Mouse (Mus musculus) neural tube, embryonic 12.5 days (tissue): ENCODE measurements around the gene Epb41l2. TPM values are rescaled to one million over a fixed set of nuclear protein-coding genes. Genes with fewer than 3 reads are reported as not detected.
A peak's percentile ranks its signal among the peaks of the same experiment; 100 is the strongest.

Experiments
- ATAC-seq: fragments of 200-750 bp; cut with Nextera tagmentation; 2 replicates; pipeline ENCODE4 v1.8.0; 2017; ENCODE audit warnings: low read depth, mild to moderate bottlenecking, moderate TSS enrichment, moderate library complexity; ENCODE audit not compliant: low FRiP score
- H3K27ac ChIP-seq: fragments of 300-500 bp; sonication (generic); 2 replicates; pipeline ENCODE4 v1.5.1; 2016
- H3K27me3 ChIP-seq: fragments of 300-500 bp; sonication (generic); replicated peaks from 2 replicates; pipeline ENCODE4 v1.6.1; 2016; ENCODE audit warnings: mild to moderate bottlenecking
- H3K36me3 ChIP-seq: fragments of 300-500 bp; sonication (generic); 2 replicates; pipeline ENCODE4 v1.6.1; 2016; ENCODE audit warnings: mild to moderate bottlenecking
- H3K4me1 ChIP-seq: fragments of 300-500 bp; sonication (generic); 2 replicates; pipeline ENCODE4 v1.6.1; 2016
- H3K4me2 ChIP-seq: fragments of 300-500 bp; sonication (generic); replicated peaks from 2 replicates; pipeline ENCODE4 v1.6.1; 2016; ENCODE audit warnings: mild to moderate bottlenecking
- H3K4me3 ChIP-seq: fragments of 300-500 bp; sonication (generic); 2 replicates; pipeline ENCODE4 v1.5.1; 2016
- H3K9ac ChIP-seq: fragments of 300-500 bp; sonication (generic); 2 replicates; pipeline ENCODE4 v1.6.1; 2016; ENCODE audit warnings: mild to moderate bottlenecking
- H3K9me3 ChIP-seq: fragments of 300-500 bp; sonication (generic); 2 replicates; pipeline ENCODE4 v1.6.1; 2016; ENCODE audit warnings: mild to moderate bottlenecking
- WGBS: fragments of 180-500 bp; shearing (Covaris S2); methylation state at CpG from one replicate; pipeline ENCODE4 v1.1.7; 2016; 5-methylcytosine and 5-hydroxymethylcytosine counted together
- polyA plus RNA-seq: library from polyadenylated mRNA; unstranded; fragments of >200 nt; fragmentation: Nextera tagmentation; extraction: Ambion mirVana; gene quantifications from 2 replicates; pipeline ENCODE4 v1.2.1, GENCODE M21; 2016

Epb41l2 gene
- polyA plus RNA-seq, 1 experiment from 2014 or later: 40.2 TPM

DNA sequence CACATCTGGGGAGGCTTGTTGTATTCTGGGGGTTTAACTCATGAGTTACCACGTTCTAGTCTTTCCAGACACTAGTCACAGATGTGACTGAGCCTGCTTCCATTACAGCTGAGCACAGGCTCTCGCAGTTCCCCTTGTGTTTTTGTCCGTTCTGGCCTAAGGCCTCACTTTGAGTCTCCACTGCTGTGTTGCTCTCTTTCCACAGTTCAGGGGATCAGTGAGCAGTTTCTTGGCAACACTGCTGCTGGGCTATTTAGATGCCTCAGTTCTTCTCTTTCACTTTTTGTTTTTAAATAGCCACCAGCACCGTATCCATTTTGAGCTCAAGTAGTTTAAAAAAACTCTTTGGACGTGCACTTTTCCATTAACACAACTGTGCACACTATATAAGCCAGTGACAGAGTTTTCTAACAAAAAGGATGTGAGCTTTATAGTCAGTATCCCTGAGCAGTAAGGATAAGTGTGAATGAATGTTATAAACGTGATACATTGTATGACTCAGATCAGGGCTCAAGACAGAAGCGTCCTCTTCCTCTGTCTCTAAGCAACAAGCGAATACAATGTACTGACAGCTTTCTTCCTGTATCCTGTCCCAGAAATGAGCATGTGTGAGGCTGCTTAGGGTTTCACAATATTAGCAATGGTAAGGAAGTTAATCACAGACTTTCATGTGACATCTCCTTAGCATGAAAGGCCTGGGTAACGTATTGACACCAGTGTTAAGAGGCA, 28.1 kb upstream of the Epb41l2 start:
- no peaks in the 10 kb centered on the region for H3K36me3 ChIP-seq
- no peaks in the 10 kb centered on the region for H3K27me3 ChIP-seq
- H3K4me3 ChIP-seq: no peak overlapping the region
- no peaks in the 10 kb centered on the region for H3K9me3 ChIP-seq
- H3K4me2 ChIP-seq: no peak overlapping the region
- H3K4me1 ChIP-seq: no peaks in the 10 kb centered on the region
- H3K9ac ChIP-seq: no peak overlapping the region
- no peak overlapping the region for H3K27ac ChIP-seq
- ATAC-seq: no peak
- 71% methylated on average over 9 of the region's 9 CpGs for WGBS

DNA sequence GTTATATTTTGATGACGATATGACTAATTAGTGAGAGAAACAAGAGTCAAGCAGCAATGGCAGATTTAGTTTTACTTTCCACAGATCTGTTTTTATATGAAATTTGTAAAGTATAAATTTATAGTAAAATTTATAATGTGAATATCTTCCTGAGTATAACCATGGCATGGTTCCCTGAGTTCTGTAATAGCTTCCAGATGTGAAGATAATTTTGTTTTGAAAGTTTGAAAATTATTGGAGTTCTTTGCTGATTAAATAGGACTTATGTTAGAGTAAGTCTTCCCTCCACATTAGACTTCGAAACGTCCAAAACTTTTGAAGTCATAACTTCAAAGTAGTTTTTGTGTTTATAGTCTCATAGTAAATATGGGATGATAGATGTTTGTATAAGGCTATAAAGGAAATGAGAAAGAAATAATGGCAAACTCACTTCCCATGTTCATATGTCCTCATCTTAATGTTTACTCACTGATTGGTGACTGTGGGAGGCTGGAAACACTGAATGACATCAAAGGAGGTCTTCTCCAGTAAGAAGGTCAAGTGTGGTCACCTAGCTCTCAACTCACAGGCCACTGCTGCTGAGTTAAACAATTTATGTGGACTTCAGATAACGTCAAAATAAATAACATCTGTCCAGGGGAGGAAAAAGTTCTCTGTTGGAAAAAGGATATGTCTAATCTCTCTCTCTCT, 26.1 kb upstream of the Epb41l2 start:
- 77% methylated on average over 4 of the region's 4 CpGs for WGBS
- H3K4me3 ChIP-seq: no peak overlapping the region
- no peaks in the 10 kb centered on the region for H3K4me1 ChIP-seq
- no peaks in the 10 kb centered on the region for H3K36me3 ChIP-seq
- no peak overlapping the region for H3K4me2 ChIP-seq
- H3K9ac ChIP-seq: no peak overlapping the region
- H3K9me3 ChIP-seq: no peaks in the 10 kb centered on the region
- H3K27me3 ChIP-seq: no peaks in the 10 kb centered on the region
- ATAC-seq: no peak
- no peak overlapping the region for H3K27ac ChIP-seq

DNA sequence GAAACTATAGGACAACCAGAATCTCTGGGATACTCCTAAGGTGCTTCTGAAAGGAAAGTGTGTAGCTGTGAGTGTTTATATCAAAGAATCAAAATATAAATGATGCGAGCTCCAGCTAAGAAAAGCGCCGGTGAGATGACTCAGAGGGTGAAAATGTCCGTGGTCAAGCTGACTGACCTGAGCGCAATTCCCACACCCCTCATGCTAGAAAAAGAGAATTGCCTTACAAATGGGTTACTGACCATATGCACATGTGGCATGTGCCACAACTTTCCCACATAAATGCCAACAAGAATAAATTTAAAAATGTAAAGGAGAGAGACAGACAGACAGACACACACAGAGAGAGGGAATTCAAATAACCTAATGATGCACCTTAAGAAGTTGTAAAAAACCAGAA, 18.9 kb upstream of the Epb41l2 start:
- no peak overlapping the region for H3K9ac ChIP-seq
- no peaks in the 10 kb centered on the region for H3K27me3 ChIP-seq
- no peaks in the 10 kb centered on the region for H3K4me1 ChIP-seq
- H3K36me3 ChIP-seq: no peaks in the 10 kb centered on the region
- 97% methylated on average over 5 of the region's 5 CpGs for WGBS
- H3K4me3 ChIP-seq: no peak overlapping the region
- H3K9me3 ChIP-seq: no peaks in the 10 kb centered on the region
- no peak for ATAC-seq
- no peak overlapping the region for H3K27ac ChIP-seq
- no peak overlapping the region for H3K4me2 ChIP-seq

DNA sequence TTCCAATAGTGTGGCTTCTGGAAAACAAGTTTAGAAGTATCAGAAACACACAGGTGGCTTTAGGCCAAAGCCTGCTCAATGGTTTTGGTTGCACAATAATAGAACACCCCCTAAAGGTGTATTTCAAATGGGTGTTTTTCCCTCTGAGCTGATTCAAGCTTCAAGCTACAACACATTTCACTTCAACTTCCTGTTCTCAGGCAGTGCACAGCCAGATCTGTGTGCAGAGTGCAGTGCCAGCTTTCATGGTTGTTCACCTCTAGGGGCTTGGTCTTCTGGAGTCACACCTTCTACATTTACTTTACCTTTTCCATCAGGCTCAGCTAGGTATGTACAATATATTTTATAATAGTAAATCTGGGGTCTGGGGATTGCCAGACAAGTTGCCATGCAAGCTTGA, 16.8 kb upstream of the Epb41l2 start:
- Histone ChIP-seq H3K9ac (no peak overlapping the region), H3K9me3 (no peaks in the 10 kb centered on the region), H3K27me3 (no peaks in the 10 kb centered on the region), H3K4me1 (no peaks in the 10 kb centered on the region), H3K36me3 (no peaks in the 10 kb centered on the region), H3K27ac (no peak overlapping the region), H3K4me2 (no peak overlapping the region), H3K4me3 (no peak overlapping the region)
- ATAC-seq: no peak

DNA sequence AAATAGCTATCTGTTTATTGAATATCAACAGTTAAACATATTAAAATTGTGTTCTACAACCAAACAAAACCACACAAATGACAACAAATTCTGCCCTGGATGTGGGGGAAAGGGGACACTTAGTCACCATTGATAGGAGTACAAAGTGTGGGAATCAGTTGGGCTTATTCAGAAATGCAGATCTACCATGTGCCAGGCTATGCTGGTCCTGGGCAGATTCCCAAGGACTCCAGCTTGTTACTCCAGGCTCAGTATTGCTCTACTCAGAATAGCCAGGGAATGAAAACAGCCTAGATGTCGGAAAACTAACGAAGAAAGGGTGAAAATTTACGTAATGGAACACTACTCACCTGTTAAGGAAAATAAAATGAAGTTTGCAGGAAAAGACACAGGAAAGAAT, 5.7 kb upstream of the Epb41l2 start:
- no peaks in the 10 kb centered on the region for H3K9me3 ChIP-seq
- no peak overlapping the region for H3K4me3 ChIP-seq
- WGBS: 91% methylated on average over 3 of the region's 3 CpGs
- no peak overlapping the region for H3K27ac ChIP-seq
- H3K36me3 ChIP-seq: no peaks in the 10 kb centered on the region
- H3K4me1 ChIP-seq: no peaks in the 10 kb centered on the region
- no peak overlapping the region for H3K9ac ChIP-seq
- no peaks in the 10 kb centered on the region for H3K27me3 ChIP-seq
- no peak overlapping the region for H3K4me2 ChIP-seq
- no peak for ATAC-seq

DNA sequence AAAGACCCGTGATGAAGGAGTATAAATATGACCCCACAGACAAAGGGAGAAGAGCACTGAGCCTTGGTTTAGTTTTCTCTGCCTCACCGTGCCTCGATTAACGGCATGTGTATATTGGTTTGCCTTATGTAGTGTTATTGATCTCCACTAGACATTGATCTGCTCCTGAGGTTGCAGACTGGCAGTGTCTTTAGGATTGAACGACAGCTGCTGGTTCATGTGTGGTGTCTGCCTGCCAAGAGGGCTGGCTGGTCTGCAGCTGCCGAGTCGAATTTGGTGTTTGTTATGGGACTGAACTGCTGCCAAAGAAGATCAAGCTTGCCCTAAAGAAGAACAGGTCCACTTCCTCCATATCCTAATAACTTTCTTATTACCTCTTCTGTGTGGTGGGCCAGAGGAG, 5.2 kb upstream of the Epb41l2 start:
- Histone ChIP-seq H3K4me2 (no peak overlapping the region), H3K36me3 (no peaks in the 10 kb centered on the region), H3K4me1 (no peaks in the 10 kb centered on the region), H3K9me3 (no peaks in the 10 kb centered on the region), H3K9ac (no peak overlapping the region), H3K27me3 (no peaks in the 10 kb centered on the region), H3K27ac (no peak overlapping the region), H3K4me3 (no peak overlapping the region)
- ATAC-seq: no peak
- 92% methylated on average over 7 of the region's 7 CpGs for WGBS

DNA sequence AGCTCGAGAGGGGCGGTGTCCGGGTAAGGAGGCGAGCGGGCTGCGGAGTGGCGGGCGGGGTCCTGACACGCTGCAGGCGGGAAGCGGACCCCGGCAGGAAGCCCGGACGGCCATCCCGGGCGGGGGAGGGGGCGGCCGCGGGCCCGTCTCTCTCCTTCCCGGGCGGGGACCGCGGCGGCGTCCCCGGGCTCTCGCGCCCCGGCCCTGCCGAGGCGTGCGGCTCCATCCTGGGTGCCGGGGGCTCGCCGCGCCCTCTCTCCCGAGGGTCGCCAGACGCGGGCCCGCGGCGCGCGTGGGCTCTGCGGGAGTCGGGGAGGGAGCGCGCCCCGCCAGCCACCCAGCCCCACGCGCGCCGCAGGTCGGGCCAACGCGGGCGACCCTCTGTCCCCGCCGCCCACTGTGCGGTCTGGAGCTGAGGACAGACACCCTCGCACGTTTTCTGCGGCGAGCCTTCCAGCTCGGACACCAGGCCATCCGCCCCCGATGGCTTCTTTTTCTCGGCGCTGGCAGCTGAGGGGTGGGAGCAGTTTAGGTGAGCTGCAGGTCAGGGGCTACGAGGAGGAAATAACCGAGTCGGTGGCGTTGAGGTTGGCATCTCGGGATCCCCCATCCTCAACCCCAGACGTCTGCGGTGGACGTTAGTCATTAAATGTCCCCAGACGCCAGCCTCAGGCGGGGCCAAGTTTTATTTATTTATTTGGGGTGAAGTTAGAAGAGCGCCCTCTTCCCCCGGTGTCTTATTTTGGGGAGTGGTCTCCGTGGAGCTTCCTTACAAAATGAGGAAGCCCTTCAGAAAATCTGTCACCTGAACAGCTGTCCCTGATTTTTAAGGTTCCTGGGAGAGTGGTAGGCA, 587 bp downstream of the Epb41l2 start:
- H3K4me1 ChIP-seq: peaks cover 8% of the 10 kb centered on the region
- no peaks in the 10 kb centered on the region for H3K9me3 ChIP-seq
- H3K4me2 ChIP-seq: peak overlapping the region; percentile 78
- H3K36me3 ChIP-seq: no peaks in the 10 kb centered on the region
- under 1% methylated on average over 46 of the region's 84 CpGs for WGBS
- H3K27ac ChIP-seq: 0 out of 2 replicates have a peak overlapping the region, but pooled peaks have one; percentile 28
- no peak; the same call in 1 of the 2 replicates for ATAC-seq
- no peaks in the 10 kb centered on the region; the same call in 1 of the 2 replicates for H3K27me3 ChIP-seq
- H3K9ac ChIP-seq: peak overlapping the region; percentile 87
- peak overlapping the region; percentile 86 for H3K4me3 ChIP-seq

DNA sequence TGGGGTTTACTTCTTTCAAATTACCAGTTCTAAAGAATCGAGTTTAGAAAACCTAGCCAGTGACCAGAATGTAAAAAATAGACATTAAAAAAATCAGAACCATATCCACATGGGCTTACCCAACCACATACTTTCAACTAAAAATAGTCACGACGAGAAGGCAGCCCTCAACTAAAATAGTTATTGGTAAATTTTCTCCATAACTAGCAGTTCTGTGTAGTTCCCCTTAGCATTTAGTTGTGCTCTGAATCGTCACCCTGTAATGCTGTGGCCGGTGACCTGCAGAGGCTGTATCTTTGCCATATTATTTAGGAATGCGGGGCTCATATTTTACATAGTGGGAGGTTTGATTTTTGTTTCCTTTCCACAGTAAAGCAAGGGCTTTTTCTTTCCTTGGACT, 2.6 kb downstream of the Epb41l2 start:
- no peaks in the 10 kb centered on the region for H3K9me3 ChIP-seq
- H3K4me3 ChIP-seq: no peak overlapping the region
- 74% methylated on average over 6 of the region's 6 CpGs for WGBS
- no peak overlapping the region for H3K9ac ChIP-seq
- ATAC-seq: no peak
- H3K4me2 ChIP-seq: no peak overlapping the region
- peaks cover 8% of the 10 kb centered on the region for H3K4me1 ChIP-seq
- H3K27me3 ChIP-seq: no peaks in the 10 kb centered on the region; the same call in 1 of the 2 replicates
- no peaks in the 10 kb centered on the region for H3K36me3 ChIP-seq
- H3K27ac ChIP-seq: no peak overlapping the region

DNA sequence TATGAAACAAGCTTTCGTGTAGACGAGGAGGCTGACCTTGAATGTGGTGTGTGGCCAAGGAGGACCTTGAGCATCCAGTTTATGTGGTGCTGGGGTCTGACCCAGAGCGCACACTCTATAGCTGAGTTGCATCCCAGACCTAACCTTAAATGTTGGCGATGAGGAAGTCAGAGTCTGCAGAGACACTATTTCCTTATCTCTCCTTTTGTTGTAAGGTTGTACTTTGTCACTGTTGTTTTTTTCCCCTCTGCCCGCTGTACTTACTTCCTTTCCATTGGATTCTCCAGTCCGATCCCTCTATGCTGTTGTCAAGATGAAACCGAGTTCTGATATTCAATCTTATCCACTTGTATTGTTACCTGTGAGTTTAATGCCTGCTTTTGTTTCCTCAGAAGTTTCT, 5.6 kb downstream of the Epb41l2 start:
- no peak overlapping the region for H3K4me2 ChIP-seq
- peaks cover 12% of the 10 kb centered on the region for H3K4me1 ChIP-seq
- ATAC-seq: no peak
- WGBS: 91% methylated on average over 7 of the region's 7 CpGs
- H3K27me3 ChIP-seq: no peaks in the 10 kb centered on the region; the same call in 1 of the 2 replicates
- no peak overlapping the region for H3K9ac ChIP-seq
- no peaks in the 10 kb centered on the region for H3K9me3 ChIP-seq
- no peak overlapping the region for H3K4me3 ChIP-seq
- no peak overlapping the region for H3K27ac ChIP-seq
- H3K36me3 ChIP-seq: no peaks in the 10 kb centered on the region

DNA sequence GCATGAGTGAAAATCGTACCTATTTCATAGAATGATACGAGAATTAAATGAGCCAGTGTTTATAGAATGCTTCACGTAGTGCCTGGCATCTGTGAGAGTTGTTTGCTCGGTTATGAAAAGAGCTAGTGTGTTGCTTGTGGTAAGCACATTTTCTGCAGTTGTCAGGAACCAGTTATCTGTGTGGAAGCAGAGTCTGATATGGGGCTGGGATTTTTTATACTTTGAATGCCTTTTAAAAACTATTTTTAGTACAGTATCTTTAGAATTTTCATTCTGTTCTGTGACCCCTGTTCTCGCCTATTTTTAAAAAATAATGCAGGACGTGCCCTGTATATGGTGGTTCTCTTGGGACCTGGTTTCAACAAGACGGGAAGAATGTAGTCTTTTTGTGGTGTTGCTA, 6.1 kb downstream of the Epb41l2 start:
- WGBS: 85% methylated on average over 7 of the region's 7 CpGs
- H3K4me1 ChIP-seq: peaks cover 12% of the 10 kb centered on the region
- no peak overlapping the region for H3K9ac ChIP-seq
- no peak overlapping the region for H3K27ac ChIP-seq
- no peak for ATAC-seq
- H3K9me3 ChIP-seq: no peaks in the 10 kb centered on the region
- H3K4me2 ChIP-seq: no peak overlapping the region
- H3K27me3 ChIP-seq: no peaks in the 10 kb centered on the region; the same call in 1 of the 2 replicates
- H3K4me3 ChIP-seq: no peak overlapping the region
- H3K36me3 ChIP-seq: no peaks in the 10 kb centered on the region

DNA sequence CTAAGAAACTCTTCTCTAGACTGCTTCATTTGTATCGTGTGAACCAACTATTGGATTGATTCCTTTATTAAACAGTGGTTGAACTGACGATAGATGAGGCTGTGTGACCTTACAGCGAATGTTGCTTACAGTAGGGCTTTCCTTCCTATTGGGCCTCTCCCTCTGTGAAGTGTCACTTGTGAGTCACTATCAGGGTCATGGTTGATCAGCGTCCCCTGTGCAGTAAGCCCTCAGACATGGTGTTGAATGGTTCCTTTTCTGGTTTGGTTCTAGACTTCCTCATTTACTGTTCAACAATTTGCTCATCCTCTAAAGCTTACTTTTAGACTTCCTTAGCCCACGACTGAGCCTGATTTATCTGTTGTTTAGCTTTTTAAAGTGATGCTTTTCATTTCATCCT, 7.1 kb downstream of the Epb41l2 start:
- H3K36me3 ChIP-seq: no peaks in the 10 kb centered on the region
- no peak overlapping the region for H3K27ac ChIP-seq
- no peaks in the 10 kb centered on the region for H3K9me3 ChIP-seq
- H3K4me2 ChIP-seq: no peak overlapping the region
- ATAC-seq: no peak
- peaks cover 5% of the 10 kb centered on the region; the same call in 1 of the 2 replicates for H3K4me1 ChIP-seq
- H3K4me3 ChIP-seq: no peak overlapping the region
- H3K27me3 ChIP-seq: no peaks in the 10 kb centered on the region
- 83% methylated on average over 5 of the region's 5 CpGs for WGBS
- H3K9ac ChIP-seq: no peak overlapping the region

DNA sequence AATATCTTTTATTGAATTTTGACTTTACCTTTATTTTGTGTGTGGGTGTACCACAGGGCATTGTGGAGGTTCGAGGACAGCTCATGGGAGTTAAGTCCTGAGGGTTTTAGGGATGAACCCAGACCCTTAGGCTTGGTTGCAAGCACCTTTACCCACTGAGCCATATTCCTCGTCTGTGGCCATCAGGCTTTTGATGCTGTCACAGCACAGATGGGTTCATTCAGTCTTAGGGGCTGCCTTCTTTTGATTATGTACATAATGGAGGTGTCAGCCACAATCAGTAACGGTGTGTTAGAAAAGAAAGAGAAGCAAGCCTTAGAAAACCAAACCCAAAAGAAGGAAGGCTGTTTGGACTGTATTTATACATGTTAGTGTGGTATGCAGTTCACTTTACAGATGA, 9.3 kb downstream of the Epb41l2 start:
- no peak overlapping the region for H3K27ac ChIP-seq
- ATAC-seq: no peak
- H3K9ac ChIP-seq: no peak overlapping the region
- H3K4me2 ChIP-seq: no peak overlapping the region
- H3K4me3 ChIP-seq: no peak overlapping the region
- no peaks in the 10 kb centered on the region for H3K36me3 ChIP-seq
- WGBS: 47% methylated on average over 3 of the region's 3 CpGs
- H3K27me3 ChIP-seq: no peaks in the 10 kb centered on the region
- H3K9me3 ChIP-seq: no peaks in the 10 kb centered on the region
- H3K4me1 ChIP-seq: peaks cover 17% of the 10 kb centered on the region; the same call in 1 of the 2 replicates
